Mouse (Mus musculus) cerebellum, adult 11 months (tissue): ENCODE data around the gene Cstb.
A peak's percentile ranks its signal among the peaks of the same experiment; 100 is the strongest.

Experiments
- DNase-seq: peaks from one replicate; pipeline ENCODE4 v3.0.0; 2022

Cstb gene

DNA sequence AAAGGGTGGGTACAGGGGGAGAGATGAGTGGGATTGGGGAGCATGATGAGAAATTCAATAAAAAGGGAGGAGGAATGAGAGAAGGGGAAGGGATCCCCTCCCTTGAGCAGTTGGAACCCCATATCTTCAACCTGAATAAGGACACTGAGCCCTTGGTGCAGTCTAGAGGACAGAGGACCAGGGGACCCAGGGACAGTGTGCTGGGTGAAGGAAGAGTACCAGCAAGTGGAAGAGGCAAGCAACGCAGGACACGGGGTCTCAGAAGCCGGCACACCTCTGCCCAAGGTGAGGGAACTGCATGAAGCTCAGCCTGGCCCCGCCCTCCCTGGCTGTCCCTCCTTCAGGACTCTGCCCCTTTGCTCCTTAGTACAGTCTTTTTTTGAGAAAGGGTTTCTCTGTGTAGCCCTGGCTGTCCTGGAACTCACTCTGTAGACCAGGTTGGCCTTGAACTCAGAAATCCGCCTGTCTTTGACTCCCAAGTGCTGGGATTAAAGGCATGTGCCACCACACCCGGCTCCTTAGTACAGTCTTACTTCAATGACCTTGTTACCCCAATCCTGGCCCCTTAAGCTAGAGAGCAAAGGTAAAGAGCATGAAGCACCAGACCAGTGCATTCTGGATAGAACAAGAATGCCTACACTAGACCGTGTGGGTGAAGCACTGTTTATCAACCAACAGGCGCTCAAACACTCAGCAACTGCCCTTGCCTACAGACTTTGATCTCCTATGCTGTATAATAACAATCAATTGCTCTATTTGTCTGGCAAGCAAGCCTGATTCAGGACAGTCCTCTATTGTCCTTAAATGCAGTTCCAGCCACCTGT, 37.7 kb downstream of the Cstb start:
- no peak for DNase-seq

DNA sequence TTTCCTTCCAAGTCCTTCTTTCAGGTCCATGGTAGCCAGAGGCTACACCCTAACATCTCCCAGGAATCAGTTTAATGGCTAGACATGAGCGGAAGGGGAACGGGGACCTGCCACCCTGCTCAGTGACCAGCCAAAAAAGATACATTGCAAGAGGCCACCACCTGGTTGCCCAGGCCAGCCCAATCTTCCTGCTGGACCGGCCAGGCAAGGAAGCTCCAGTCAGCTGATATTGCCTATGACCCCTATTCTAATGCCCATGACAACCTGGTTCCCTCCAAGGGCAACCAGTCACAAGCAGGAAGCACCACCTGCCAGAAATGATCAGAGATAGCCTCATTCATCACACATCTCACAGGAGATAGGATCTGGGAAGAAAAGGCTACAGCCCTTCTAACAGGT, 38.3 kb downstream of the Cstb start:
- DNase-seq, result no peak

DNA sequence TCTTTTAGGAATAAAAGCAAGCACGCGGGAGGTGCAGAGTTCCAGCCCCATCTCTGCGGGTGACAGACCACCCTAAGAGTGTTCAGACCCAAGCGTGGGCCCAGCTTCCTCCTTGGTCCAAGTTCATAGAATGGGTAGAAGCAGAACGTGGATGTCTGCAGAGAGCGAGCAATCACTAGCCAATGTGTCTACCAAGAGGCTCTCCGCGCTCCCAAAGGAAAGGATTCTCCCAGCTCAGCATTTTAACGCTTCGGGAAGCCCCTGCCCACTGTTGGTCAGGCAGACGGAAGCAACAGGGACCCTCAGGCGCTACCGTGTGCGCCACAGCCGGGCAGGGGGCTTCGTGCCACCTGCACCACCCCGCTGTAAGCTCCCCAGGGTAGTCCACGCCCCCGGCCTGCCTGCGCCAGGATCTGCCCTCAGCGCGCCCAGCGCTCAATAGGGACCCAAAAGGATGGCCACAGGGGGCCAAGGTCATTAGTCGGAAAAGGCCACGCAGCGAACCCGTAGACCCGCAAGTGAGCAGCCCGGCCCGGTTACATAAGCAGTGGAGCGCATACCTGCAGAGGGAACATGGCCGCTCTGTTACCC, 38.8 kb downstream of the Cstb start:
- no peak for DNase-seq

DNA sequence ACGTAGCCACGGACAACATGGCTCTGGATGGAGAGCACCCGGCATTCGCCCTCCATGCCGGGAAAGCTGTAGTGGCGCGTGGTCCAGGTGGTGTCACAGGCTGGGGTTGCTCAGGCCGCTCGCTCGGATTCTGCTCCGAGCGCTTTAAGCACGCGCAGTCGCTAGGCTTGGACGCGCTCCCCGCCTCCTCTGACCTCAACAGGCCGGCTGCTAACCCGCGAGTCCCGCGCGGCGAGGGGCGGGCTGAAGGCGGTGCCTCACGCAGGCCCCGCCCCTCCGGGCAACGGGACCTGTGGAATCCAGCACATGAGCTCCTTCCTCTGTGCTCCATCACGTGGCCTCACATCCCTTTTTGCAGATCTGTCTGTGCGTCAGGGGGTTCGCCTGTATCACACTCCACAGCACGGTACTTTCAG, 39.3 kb downstream of the Cstb start, which contains the start of gene Pdxk:
TSS of gene Pdxk (minus strand) at position 184 of the 416 bp plus-strand sequence.
- DNase-seq, result peak; percentile 96

DNA sequence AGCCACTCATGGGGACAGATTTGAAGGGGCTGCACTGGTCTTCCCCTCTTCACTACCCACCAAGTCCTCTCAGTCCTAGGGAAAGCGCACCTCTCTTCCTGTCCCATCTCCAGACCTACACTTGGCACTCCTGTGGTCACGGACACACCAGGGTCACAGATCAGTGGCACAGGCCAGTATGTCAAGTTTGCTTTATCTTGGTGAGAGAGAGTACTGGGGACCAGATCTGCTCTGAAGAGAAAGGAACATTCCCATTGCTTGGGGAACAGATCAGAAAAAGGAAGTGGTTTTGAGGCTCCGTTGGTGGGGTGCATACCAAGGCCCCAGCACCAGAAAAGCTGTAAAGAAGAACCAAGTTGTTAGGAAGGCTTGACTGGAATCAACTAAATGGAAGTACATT, 40.0 kb downstream of the Cstb start:
- no peak for DNase-seq

DNA sequence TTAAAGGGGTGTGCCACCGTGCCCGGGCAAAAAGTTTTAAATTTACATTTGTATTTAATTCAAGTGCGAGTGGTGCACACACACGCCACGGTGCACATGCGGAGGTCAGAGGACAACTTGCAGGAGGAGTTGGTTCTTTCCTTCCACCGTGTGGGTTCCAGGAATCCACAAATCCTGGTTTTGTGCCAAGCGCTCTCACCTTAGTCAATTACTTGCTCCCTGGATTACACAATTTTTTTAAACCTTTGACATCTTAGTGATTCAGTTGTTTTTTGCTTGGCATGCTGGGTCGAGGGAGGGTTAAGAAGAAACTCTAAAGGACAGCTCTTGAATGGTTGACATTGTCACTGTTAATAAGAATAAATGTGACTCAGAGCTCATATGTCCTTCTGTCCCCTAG, 41.2 kb downstream of the Cstb start:
- DNase-seq, result no peak

DNA sequence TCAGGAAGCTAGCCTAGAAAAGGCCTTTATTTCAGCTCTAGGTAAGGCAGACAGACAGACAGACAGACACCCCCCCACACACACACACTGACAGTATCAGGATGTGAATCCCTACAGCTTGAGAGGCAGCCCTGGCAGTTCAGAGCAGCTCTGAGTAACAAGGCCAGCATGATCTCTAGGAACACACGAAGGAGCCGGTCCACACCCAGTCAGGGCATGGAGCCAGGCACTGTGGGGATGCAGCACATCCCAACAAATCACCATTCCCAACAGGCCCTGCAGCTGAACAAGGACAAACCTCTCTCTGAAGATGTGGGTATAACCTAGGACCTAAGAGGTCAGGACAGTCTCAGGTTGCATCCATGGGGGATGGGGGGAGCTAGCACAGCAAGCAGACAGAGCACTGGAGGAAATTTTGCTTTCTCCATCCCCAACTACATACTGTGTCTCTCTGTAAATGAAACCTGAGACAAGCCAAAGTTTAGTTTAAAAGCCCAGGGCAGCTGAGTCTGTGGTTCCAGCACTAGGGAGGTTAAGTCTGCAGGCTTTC, 42.4 kb downstream of the Cstb start:
- no peak for DNase-seq

DNA sequence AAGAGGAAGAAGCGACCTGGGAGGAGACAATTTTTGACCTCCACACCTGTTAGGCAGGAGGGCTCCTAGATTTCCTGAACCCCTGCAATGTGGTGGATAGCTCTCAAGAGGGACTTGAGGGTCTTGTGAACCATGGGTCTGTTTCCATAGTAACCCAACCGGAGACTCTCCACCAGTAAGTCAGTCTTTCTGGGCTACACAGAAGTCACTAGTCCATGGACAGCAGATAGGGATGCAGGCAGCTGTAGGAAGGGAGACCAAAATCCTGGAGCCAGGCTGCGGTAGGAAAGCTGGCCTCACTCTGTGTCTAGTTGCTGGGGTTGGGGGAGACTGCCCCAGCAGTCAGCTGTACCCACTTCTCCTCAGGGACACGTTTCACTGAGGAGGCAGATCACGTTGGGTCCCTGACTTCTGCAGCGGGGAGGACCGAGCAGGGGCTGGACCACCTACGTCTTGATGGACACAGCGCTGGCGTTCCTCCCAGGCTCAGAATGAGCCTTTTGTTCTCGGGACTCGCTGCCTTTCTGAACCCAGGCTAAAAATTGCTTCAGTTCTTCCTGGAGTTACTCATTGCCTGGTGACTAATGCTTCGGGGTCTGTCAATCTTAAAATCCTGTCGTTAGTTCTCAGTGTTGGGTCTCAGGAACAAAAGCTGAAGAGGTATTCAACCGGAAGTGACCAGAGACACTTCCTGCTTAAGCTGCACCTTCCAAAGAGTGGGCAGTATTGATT, 45.3 kb downstream of the Cstb start:
- DNase-seq, result no peak

DNA sequence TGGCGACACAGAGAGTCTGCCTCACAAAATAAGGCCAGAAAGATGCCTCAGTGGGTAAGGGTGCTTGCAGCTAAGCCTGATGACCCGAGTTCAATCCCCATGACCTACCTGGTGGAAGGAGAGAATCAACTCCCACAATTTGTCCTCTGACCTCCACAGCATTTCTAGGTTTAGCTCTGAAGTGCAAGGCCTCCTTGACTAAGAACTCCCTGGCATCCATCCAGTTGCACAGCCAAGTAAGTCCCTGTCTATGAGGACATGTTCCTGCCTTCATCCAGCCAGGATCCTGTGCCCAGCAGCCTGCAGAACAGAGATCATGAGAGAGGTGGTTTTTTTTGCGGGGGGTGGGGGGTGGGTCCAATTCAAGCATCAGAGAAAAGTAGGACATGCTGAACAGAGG, 46.6 kb downstream of the Cstb start:
- DNase-seq, result no peak

DNA sequence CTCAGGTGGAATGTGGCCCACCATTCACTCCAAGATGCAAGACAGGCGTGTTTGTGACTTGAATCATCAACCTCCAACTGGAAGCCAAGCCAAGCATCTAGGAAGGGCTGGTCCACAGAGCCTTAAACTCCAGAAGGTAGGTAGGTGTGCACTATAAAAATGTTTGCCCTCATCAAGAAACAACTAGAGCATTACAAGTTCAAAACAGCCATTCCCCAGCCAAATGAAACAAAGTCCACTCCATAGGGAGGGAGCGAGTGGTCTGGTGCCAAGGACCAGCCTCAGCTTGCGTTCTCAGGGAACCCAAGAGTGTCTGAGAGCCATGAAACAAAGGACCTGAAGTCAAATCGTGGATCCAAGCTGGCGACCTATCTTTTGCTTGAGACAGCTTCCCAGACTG, 48.0 kb downstream of the Cstb start:
- DNase-seq, result no peak

DNA sequence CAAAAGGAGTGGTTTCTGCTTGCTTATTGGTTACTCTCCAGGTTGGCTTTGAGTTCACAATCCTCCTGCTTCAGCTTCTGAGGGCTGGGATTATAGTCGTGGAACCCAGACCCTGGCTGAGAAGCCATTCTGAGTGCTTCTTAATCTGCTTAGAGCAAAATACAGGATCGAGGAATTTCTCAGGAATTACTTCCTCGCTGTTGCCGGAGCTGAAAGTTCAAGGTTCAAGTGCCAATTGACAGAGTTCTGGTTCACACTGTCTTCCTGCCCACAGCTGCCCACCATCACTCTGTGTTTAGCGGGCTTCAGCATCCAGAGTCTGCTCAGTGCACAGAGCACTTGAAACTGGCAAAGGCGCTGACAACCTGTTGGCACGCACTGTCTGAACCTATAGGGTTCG, 49.3 kb downstream of the Cstb start:
- DNase-seq, result no peak

DNA sequence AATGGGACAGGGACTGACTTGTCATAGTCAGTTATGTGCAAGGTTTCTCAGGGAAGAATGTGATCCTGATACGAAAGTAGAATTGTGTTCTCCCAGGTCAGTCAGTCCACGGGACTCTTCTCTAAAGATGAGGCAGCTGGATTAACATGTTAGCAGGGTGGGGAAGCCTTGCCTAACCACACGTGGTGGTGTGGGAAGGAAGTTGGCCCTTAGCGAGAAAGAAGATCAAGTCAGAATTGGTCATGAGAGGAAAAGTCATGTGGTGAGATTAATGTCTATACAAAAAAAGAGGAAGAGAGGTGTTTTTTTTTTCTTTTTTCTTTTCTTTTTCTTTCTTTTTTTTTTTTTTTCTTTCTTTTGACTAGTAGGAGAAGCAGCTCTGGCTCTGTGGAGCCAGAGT, 51.4 kb downstream of the Cstb start:
- no peak for DNase-seq
